Mouse (Mus musculus) layer of hippocampus, postnatal 25 days (tissue): ENCODE measurements around the gene Ascl3. TPM values are rescaled to one million over a fixed set of nuclear protein-coding genes. Genes with fewer than 3 reads are reported as not detected.

Experiments used
- DNase-seq, 2 experiments: peaks; one replicate each; pipeline ENCODE4 v3.0.0; 2022; ENCODE audit warnings: mixed read lengths in 2 of 2, low spot score in 1 of 2; ENCODE audit errors: extremely low spot score in 1 of 2
- total RNA-seq, 2 experiments: library from RNA; stranded (reverse); gene quantifications; 2 replicates each; pipeline ENCODE4 v1.2.3; 2021

Gene Ascl3
- total RNA-seq, 2 experiments from 2014 or later = not detected

- DNase-seq = no peak
Measured at GRCm38 (mm10) chr7:109712198-109712597, 19.3 kb downstream of the Ascl3 start.

- DNase-seq = no peak
Measured at GRCm38 (mm10) chr7:109710069-109710468, 21.5 kb downstream of the Ascl3 start.

GRCm38 (mm10) chr7:109708961-109709382, 22.6 kb downstream of the Ascl3 start:
- no peak for DNase-seq

- DNase-seq = peak in 1 of 2 experiments; percentile 42
Measured at GRCm38 (mm10) chr7:109707023-109707785, 24.3 kb downstream of the Ascl3 start.

- DNase-seq = no peak
Measured at GRCm38 (mm10) chr7:109704461-109704860, 27.1 kb downstream of the Ascl3 start.

- DNase-seq = no peak
Measured at GRCm38 (mm10) chr7:109704016-109704377, 27.5 kb downstream of the Ascl3 start.

GRCm38 (mm10) chr7:109703190-109704015, 28.1 kb downstream of the Ascl3 start, which contains the start of the genes St5 and Akip1:
Gene St5, minus strand, starts transcription at chr7:109703605.
Gene Akip1, plus strand, starts transcription at chr7:109703690.
- peak; percentile 83 to 86 for DNase-seq

- DNase-seq = no peak
Measured at GRCm38 (mm10) chr7:109702721-109703120, 28.8 kb downstream of the Ascl3 start.

- DNase-seq = no peak
Measured at GRCm38 (mm10) chr7:109700213-109700612, 31.3 kb downstream of the Ascl3 start.

- DNase-seq = no peak
Measured at GRCm38 (mm10) chr7:109695339-109695726, 36.2 kb downstream of the Ascl3 start.

GRCm38 (mm10) chr7:109694576-109695338, 36.8 kb downstream of the Ascl3 start:
- no peak for DNase-seq

- no peak for DNase-seq
Measured at GRCm38 (mm10) chr7:109690961-109691360, 40.6 kb downstream of the Ascl3 start.

GRCm38 (mm10) chr7:109690101-109690500, 41.4 kb downstream of the Ascl3 start:
- no peak for DNase-seq

GRCm38 (mm10) chr7:109686585-109687128, 44.9 kb downstream of the Ascl3 start:
- DNase-seq = no peak

GRCm38 (mm10) chr7:109680879-109681278, 50.6 kb downstream of the Ascl3 start:
- DNase-seq = no peak

- no peak for DNase-seq
Measured at GRCm38 (mm10) chr7:109680284-109680683, 51.2 kb downstream of the Ascl3 start.
